Mouse (Mus musculus) kidney, postnatal 10 days (tissue): Measurements from ENCODE around the gene Mill1.
"Not testable (repeated sequence)": the region's sequence is repeated elsewhere in the genome, so short reads cannot be mapped to it uniquely, and the experiment has no call there.

Experiments used
- DNase-seq: peaks from one replicate; pipeline ENCODE4 v3.0.0; 2021; ENCODE audit warnings: mixed read lengths

Mill1 gene

GRCm38 (mm10) chr7:18245047-18245446 lies at the start of gene Mill1:
Mill1 (plus strand) TSS chr7:18245347.
- no peak for DNase-seq

- no peak for DNase-seq
These were observed 34.2 kb upstream of the Mill1 start for GRCm38 (mm10) chr7:18210938-18211337.

GRCm38 (mm10) chr7:18214699-18215098 lies 30.4 kb upstream of the Mill1 start:
- DNase-seq = no peak

GRCm38 (mm10) chr7:18238561-18238960 lies 6.6 kb upstream of the Mill1 start:
- DNase-seq = no peak

- DNase-seq = no peak
These were observed 3.9 kb upstream of the Mill1 start for GRCm38 (mm10) chr7:18241217-18241616.

GRCm38 (mm10) chr7:18243959-18244573 lies 1.1 kb upstream of the Mill1 start:
- not testable (repeated sequence) for DNase-seq

GRCm38 (mm10) chr7:18260219-18260618 lies 15.1 kb downstream of the Mill1 start:
- DNase-seq = no peak

GRCm38 (mm10) chr7:18265089-18265488 lies 19.9 kb downstream of the Mill1 start:
- no peak for DNase-seq
